Mouse (Mus musculus): ENCODE data around the gene Ak2. TPM values are rescaled to one million over a fixed set of nuclear protein-coding genes. Genes with fewer than 3 reads are reported as not detected.
A peak's percentile ranks its signal among the peaks of the same experiment; 100 is the strongest.

Gene Ak2
- polyA plus RNA-seq, 1 experiment from 2014 or later, result 136 TPM

DNA sequence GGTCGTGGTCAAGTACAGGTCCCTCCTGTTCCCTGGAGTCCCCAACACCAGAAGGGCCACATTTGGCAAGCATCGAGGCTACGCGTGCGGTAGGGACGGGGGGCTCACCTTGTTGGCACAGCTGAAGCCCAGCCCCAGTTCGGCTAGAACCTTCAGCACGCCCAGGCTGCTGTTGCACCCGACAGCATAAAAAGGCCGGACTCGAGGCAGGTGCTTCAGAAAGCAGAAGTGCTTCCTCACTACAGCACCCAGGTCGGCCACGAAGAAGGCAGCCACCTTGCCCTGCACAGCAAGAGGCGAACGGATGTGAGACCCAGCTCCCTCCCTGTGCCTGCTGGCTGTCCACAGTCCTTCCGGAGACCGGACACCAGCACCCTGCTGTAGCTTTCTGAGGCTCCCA, 32.1 kb upstream of the Ak2 start:
- Histone ChIP-seq H3K4me3 (no peak overlapping the region), H3K36me3 (no peaks in the 10 kb centered on the region), H3K9ac (replicated peaks) (no peak overlapping the region), H3K4me1 (peaks cover 34% of the 10 kb centered on the region), H3K9me3 (no peaks in the 10 kb centered on the region), H3K27me3 (peaks cover 11% of the 10 kb centered on the region), H3K4me2 (replicated peaks) (no peak overlapping the region), H3K27ac (replicated peaks) (no peak overlapping the region)
- 89% methylated on average over 17 of the region's 17 CpGs for WGBS
- ATAC-seq (ENCODE audit: low FRiP score, low read depth), result no peak

DNA sequence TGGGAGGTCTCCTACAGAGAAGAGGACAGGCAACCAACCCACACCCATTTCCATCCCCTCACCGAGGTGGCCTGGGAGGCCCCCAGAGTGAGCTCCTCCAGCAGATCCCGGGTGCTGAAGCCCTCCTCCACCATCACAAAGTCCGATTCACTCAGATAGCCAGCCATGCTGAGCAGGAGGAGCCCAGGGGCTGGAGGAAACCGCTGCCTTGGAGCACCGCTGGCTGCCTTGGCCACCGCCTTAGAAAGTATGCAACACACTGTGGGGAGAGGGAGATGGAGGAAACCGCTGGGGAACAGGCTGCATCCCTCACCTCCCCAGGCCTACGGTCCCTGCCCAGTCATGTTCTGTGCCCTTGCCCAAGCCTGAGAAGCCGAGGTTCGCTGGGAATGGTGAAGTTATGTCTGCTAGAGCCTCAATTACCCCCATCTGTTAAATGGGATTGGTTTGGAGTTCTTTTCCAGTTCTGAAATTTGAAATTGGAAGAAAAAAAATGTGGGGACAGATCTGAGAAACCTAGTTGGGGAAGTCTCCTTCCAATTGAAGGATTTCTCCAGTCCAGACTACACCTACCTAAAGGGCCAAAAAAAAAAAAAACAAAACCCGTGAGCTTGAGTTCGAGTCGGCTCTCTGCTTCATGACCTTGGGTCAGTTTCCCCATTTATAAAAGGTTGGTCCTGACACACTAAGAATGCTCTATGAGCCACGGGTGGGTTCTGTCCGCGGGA, 30.3 kb upstream of the Ak2 start:
- Histone ChIP-seq H3K9me3 (no peaks in the 10 kb centered on the region), H3K27ac (replicated peaks) (no peak overlapping the region), H3K36me3 (no peaks in the 10 kb centered on the region), H3K4me3 (peak overlapping the region; percentile 59), H3K9ac (replicated peaks) (peak overlapping the region; percentile 71), H3K27me3 (peaks cover 11% of the 10 kb centered on the region), H3K4me2 (replicated peaks) (peak overlapping the region; percentile 83), H3K4me1 (peaks cover 28% of the 10 kb centered on the region)
- no peak for ATAC-seq (ENCODE audit: low FRiP score, low read depth)
- 9% methylated on average over 16 of the region's 16 CpGs for WGBS

DNA sequence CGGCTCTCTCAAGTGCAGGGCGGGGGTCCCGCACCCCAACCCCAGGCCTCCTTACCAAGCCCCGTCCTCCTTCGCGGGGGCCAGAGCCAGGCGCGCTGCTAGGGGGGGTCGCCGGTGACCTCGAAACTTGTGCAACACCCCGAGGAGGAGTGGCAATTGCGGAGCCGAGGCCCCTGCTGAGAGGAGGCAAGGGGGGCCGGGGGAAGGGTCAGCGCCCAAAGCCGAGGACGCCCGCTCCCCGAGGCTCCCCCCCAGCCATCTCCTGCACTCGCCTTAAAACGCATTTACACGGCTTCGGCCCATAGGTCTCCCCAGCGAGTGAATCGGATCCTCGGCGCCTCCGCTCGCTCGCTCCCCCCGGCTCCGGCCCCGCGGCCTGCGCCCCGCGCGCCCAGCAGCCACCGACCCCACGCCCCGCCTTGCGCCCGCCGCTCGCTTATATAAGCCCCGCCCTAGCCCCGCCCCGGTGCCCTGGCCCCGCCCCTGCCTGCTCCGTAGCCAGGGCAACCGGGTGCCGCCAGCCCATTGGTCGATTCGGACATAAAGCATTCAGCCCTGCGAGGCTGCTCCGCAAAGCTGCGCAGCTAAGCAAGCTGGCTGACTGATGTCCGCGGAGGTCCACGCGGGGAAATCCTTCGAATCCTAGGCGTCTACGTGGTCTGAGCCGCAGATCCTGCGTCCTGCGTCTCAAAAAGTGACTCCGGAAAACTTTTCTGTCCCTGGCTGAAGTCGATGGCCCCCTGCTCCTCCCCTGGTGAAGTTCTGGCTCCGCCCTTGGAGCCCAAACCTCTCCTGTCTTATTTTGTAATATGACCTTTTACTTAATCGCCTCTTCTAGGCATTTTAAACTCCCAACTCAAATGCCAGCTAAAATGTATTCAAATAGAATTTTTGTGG, 29.5 kb upstream of the Ak2 start, which contains the start of gene Azin2:
TSS of gene Azin2 (minus strand) at position 414 of the 897 bp plus-strand sequence.
- peaks cover 11% of the 10 kb centered on the region for H3K27me3 ChIP-seq
- H3K4me2 ChIP-seq (replicated peaks), result peak within 1 kb of the TSS; percentile 83
- H3K9ac ChIP-seq (replicated peaks), result peak within 1 kb of the TSS; percentile 71
- peak within 1 kb of the TSS; percentile 61; the same call in 1 of the 2 replicates for H3K27ac ChIP-seq (replicated peaks)
- no peaks in the 10 kb centered on the region for H3K9me3 ChIP-seq
- H3K36me3 ChIP-seq, result no peaks in the 10 kb centered on the region
- H3K4me1 ChIP-seq, result peaks cover 33% of the 10 kb centered on the region
- H3K4me3 ChIP-seq, result peak within 1 kb of the TSS; percentile 59
- ATAC-seq (ENCODE audit: low FRiP score, low read depth), result peak; percentile 96
- under 1% methylated on average over 72 of the region's 72 CpGs for WGBS

DNA sequence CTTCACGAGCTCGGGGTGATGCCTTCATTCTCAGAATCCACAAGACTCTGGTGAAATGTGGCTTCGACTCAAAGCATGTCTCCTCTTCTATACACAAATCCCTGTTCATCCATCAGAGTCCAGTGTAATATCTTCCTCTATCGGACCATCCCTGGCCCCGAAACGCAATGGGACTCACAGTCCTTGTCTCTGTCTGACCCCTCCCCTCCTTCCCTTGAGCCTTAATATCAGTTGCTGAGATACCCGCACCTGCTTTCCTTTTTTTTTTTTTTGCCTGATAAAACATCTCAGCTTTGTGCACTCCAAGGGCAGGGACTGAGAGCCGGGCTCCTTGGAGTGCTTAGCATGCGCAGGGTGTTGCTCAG, 28.9 kb upstream of the Ak2 start:
- Histone ChIP-seq H3K36me3 (no peaks in the 10 kb centered on the region), H3K9me3 (no peaks in the 10 kb centered on the region), H3K9ac (replicated peaks) (peak overlapping the region; percentile 71), H3K4me3 (peak overlapping the region; percentile 59), H3K27me3 (peaks cover 11% of the 10 kb centered on the region), H3K4me2 (replicated peaks) (peak overlapping the region; percentile 83), H3K4me1 (peaks cover 35% of the 10 kb centered on the region), H3K27ac (replicated peaks) (no peak overlapping the region)
- WGBS, result 3% methylated on average over 9 of the region's 9 CpGs
- 0 out of 2 replicates have a peak, but pooled peaks have one; percentile 7 for ATAC-seq (ENCODE audit: low FRiP score, low read depth)

DNA sequence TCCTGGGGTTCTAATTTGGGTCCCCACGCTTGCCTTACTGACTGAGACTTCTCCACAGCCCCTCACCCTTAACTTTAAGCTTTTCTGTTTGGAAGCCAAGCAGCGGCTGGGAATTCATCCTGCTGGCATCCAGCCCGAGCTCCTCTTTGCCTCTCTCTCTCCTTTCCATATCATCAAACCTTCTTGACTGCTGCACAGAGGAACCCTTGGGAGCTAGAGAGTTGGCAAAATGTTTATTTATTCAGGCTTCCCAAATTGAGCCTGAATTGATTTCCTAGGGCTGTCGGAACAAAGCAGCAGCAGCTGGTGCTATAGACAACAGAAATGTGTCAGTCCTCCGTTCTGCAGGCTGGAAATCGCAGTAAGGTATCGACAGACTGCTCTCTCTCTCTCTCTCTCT, 25.0 kb upstream of the Ak2 start:
- Histone ChIP-seq H3K9me3 (no peaks in the 10 kb centered on the region), H3K27me3 (peaks cover 4% of the 10 kb centered on the region), H3K27ac (replicated peaks) (peak overlapping the region; percentile 25), H3K9ac (replicated peaks) (no peak overlapping the region), H3K4me2 (replicated peaks) (0 out of 2 replicates have a peak overlapping the region, but pooled peaks have one; percentile 7), H3K36me3 (no peaks in the 10 kb centered on the region), H3K4me3 (no peak overlapping the region), H3K4me1 (peaks cover 21% of the 10 kb centered on the region)
- 33% methylated on average over 7 of the region's 7 CpGs for WGBS
- no peak for ATAC-seq (ENCODE audit: low FRiP score, low read depth)

DNA sequence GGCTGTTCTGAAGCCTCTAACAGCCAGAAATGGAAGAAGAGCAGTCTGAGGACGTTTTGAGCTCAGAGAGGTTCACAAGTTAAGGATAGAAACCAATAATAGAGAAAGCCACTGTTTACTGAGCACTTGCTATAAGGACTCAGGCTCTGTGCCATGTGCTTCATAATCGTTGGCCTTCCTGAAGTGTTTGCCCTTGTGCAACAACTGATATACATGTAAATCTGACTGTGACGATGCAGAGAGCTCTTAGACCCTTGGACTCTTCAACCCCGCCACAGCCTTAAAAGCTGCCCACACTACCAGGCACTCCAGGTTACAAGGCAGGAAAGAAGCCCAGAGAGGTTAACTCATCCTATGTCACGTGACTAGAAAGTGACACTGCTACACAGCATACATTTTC, 22.7 kb upstream of the Ak2 start:
- no peak for ATAC-seq (ENCODE audit: low FRiP score, low read depth)
- Histone ChIP-seq H3K4me1 (peaks cover 12% of the 10 kb centered on the region; the same call in 1 of the 2 replicates), H3K27ac (replicated peaks) (no peak overlapping the region), H3K36me3 (no peaks in the 10 kb centered on the region), H3K4me2 (replicated peaks) (no peak overlapping the region), H3K27me3 (peaks cover 3% of the 10 kb centered on the region), H3K9ac (replicated peaks) (no peak overlapping the region), H3K9me3 (no peaks in the 10 kb centered on the region), H3K4me3 (no peak overlapping the region)
- 77% methylated on average over 5 of the region's 5 CpGs for WGBS

DNA sequence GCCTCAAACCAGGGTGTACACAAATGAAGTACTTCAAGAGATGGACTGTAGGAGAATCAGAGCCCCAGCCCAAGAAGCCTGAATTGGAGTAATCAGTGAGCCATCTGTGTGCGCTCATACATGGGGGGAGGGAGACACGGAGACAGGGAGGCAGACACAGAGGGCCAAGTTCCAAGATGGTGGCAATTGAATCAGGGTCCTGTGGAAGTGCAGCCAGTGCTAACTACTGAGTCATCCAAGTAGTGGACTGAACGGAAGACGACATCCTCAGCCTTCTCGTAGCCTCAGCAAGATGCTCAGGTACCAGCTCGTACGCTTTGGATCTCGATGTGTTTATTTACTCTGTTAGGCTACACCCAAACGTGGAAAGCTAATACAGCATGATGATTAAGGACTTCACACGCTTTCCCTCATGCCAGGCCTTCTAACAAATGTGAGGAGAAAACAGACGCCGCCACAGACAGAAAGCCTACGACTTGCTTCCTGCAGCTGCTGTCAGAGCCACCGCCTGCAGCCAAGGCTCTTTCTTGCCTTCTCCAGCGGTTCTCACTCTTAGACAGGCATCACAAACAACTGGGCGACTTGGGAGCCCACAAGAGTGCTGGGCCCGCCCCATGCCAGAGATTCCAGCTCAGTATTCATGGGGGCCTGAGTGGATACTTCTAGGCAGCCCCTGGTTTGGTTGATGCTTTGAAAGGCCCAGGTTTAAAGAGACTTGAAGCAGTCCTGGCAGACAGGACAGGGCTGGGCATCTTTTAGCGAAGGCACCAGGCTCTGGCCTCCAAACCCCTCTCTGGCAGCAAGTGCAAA, 21.9 kb upstream of the Ak2 start:
- Histone ChIP-seq H3K27me3 (no peaks in the 10 kb centered on the region; the same call in 1 of the 2 replicates), H3K36me3 (no peaks in the 10 kb centered on the region), H3K27ac (replicated peaks) (no peak overlapping the region), H3K4me3 (no peak overlapping the region), H3K9ac (replicated peaks) (no peak overlapping the region), H3K9me3 (no peaks in the 10 kb centered on the region), H3K4me1 (peaks cover 12% of the 10 kb centered on the region; the same call in 1 of the 2 replicates), H3K4me2 (replicated peaks) (no peak overlapping the region)
- no peak for ATAC-seq (ENCODE audit: low FRiP score, low read depth)
- 78% methylated on average over 18 of the region's 18 CpGs for WGBS

DNA sequence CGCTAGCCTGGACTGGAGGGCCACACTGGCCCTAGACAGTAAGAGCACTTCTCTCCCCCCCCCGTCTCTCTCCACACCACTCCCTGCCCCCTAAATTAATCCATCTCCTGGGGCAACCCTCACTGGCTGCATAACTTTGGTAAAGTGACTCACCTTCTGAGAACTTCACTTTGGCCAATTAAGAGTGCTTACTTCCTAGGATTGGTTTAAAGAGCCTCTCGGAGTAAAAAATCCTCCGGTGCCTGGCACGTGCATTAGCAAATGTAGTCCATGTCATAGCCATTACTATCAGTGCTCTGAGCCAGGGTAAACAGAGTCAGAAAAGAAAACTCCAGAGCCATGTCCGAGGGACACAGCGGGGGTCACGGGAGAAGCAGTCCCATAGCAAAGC, 21.3 kb upstream of the Ak2 start:
- Histone ChIP-seq H3K9me3 (no peaks in the 10 kb centered on the region), H3K4me1 (peaks cover 12% of the 10 kb centered on the region; the same call in 1 of the 2 replicates), H3K27ac (replicated peaks) (no peak overlapping the region), H3K4me3 (no peak overlapping the region), H3K9ac (replicated peaks) (no peak overlapping the region), H3K36me3 (no peaks in the 10 kb centered on the region), H3K4me2 (replicated peaks) (no peak overlapping the region), H3K27me3 (no peaks in the 10 kb centered on the region)
- 79% methylated on average over 7 of the region's 8 CpGs for WGBS
- no peak for ATAC-seq (ENCODE audit: low FRiP score, low read depth)

DNA sequence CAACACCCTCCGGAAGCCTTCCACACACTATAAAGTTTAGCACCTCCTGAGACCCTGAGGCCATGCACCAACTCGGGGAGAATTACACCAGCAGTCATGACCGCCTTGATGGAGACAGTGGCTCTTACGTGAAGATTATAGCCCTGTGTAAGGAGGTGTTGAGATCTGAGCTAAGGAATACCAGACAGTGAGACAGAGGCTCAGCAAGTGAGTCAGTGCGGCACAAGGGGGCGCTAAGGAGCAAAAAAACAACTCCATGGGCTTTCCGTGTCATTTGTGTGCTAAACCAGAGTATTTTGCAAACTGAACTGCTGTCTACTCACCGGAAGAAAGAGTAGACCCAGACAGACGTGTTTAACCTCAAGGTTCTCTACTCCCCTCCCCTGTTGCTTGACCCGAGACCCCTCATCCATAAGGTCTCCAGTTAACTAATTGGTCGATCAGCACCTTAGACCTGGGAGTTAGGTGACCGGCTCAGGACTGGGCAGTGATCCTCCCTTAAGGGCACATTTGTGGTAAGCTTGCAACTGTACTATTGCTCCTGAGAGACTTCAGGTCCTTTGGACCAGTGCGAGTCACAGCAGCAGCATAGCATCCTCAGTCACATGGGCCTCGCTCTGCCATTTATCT, 20.6 kb upstream of the Ak2 start:
- H3K4me2 ChIP-seq (replicated peaks), result no peak overlapping the region
- no peaks in the 10 kb centered on the region for H3K9me3 ChIP-seq
- 47% methylated on average over 14 of the region's 14 CpGs for WGBS
- no peak overlapping the region for H3K27ac ChIP-seq (replicated peaks)
- H3K4me3 ChIP-seq, result no peak overlapping the region
- peaks cover 12% of the 10 kb centered on the region; the same call in 1 of the 2 replicates for H3K4me1 ChIP-seq
- H3K27me3 ChIP-seq, result no peaks in the 10 kb centered on the region
- no peak overlapping the region for H3K9ac ChIP-seq (replicated peaks)
- no peaks in the 10 kb centered on the region for H3K36me3 ChIP-seq
- ATAC-seq (ENCODE audit: low FRiP score, low read depth), result no peak; the same call in 1 of the 2 replicates

DNA sequence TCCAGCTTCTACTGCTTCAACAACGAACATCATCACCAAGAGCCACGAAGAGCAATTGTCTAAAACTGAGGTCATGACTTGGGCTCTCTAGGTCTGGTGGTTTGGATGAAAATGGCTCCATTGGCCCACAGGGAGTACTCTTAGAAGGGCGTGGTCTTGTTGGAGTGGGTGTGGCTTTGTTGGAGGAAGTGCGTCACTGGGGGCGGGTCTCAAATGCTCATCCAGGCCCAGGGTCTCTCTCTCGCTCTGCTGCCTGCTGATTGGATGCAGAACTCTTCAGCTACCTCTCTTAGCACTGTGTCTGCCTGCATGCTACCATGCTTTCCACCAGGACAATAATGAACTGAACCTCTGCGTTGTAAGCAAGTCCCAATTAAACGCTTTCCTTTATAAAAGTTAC, 17.1 kb upstream of the Ak2 start:
- H3K4me2 ChIP-seq (replicated peaks), result no peak overlapping the region
- no peak overlapping the region for H3K4me3 ChIP-seq
- H3K9ac ChIP-seq (replicated peaks), result no peak overlapping the region
- no peaks in the 10 kb centered on the region for H3K36me3 ChIP-seq
- no peaks in the 10 kb centered on the region for H3K4me1 ChIP-seq
- no peaks in the 10 kb centered on the region for H3K9me3 ChIP-seq
- no peak for ATAC-seq (ENCODE audit: low FRiP score, low read depth)
- no peaks in the 10 kb centered on the region for H3K27me3 ChIP-seq
- H3K27ac ChIP-seq (replicated peaks), result no peak overlapping the region
- 84% methylated on average over 8 of the region's 8 CpGs for WGBS

DNA sequence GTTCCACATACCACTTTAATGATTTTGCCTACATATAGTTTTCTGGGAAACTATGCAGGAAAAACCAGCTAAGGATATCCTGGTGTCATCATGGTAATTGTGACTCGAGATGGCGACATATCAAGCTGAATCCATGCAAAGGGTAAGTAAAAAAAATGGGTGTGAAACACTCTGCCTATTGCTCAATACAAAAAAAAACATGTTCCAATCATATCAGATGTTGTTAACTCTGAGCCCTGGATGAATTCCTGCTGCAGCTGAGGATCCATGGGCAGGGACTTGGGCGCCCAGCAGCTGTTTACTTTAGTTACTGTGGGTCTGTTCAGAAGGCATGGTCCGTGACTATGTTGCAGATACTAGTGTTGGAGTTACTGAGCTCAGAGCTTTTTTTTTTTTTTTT, 15.2 kb upstream of the Ak2 start:
- no peak overlapping the region for H3K4me3 ChIP-seq
- no peak overlapping the region for H3K4me2 ChIP-seq (replicated peaks)
- WGBS, result 91% methylated on average over 4 of the region's 4 CpGs
- no peak overlapping the region for H3K27ac ChIP-seq (replicated peaks)
- no peaks in the 10 kb centered on the region for H3K36me3 ChIP-seq
- no peaks in the 10 kb centered on the region for H3K27me3 ChIP-seq
- ATAC-seq (ENCODE audit: low FRiP score, low read depth), result no peak
- H3K9me3 ChIP-seq, result no peaks in the 10 kb centered on the region
- H3K4me1 ChIP-seq, result no peaks in the 10 kb centered on the region
- H3K9ac ChIP-seq (replicated peaks), result no peak overlapping the region
